Mouse (Mus musculus) forebrain, postnatal 0 days (tissue): ENCODE measurements around the gene Gm15448. TPM values are rescaled to one million over a fixed set of nuclear protein-coding genes. Genes with fewer than 3 reads are reported as not detected.
"Not testable (repeated sequence)": the region's sequence is repeated elsewhere in the genome, so short reads cannot be mapped to it uniquely, and the experiment has no call there.

ENCODE experiments used
- ATAC-seq: fragments of 200-750 bp; cut with Nextera tagmentation; 2 replicates; pipeline ENCODE4 v1.8.0; 2017; ENCODE audit warnings: mild to moderate bottlenecking, moderate library complexity
- DNase-seq: peaks from one replicate; pipeline ENCODE4 v3.0.0-alpha.2; 2015
- H3K27ac ChIP-seq: fragments of 300-500 bp; sonication (generic); 2 replicates; pipeline ENCODE4 v1.5.1; 2014; ENCODE audit warnings: low read depth, mild to moderate bottlenecking, antibody characterized with exemption, low read length, moderate library complexity, mixed read lengths
- H3K27me3 ChIP-seq: fragments of 300-500 bp; sonication (generic); 2 replicates; pipeline ENCODE4 v1.6.1; 2014; ENCODE audit warnings: mild to moderate bottlenecking, low read length, mixed read lengths; ENCODE audit not compliant: insufficient read depth
- H3K36me3 ChIP-seq: fragments of 300-500 bp; sonication (generic); 2 replicates; pipeline ENCODE4 v1.6.1; 2014; ENCODE audit warnings: mild to moderate bottlenecking, moderate library complexity; ENCODE audit not compliant: insufficient read depth
- H3K4me1 ChIP-seq: fragments of 300-500 bp; sonication (generic); 2 replicates; pipeline ENCODE4 v1.6.1; 2014; ENCODE audit warnings: antibody characterized with exemption; ENCODE audit not compliant: insufficient read depth
- H3K4me2 ChIP-seq: fragments of 300-500 bp; sonication (generic); 2 replicates; pipeline ENCODE4 v1.6.1; 2014; ENCODE audit warnings: low read depth, mild to moderate bottlenecking, moderate library complexity
- H3K4me3 ChIP-seq: fragments of 300-500 bp; sonication (generic); 2 replicates; pipeline ENCODE4 v1.5.1; 2014; ENCODE audit warnings: low read depth, low read length, mixed read lengths
- H3K9ac ChIP-seq: fragments of 300-500 bp; sonication (generic); 2 replicates; pipeline ENCODE4 v1.6.1; 2014; ENCODE audit warnings: mild to moderate bottlenecking
- H3K9me3 ChIP-seq: fragments of 300-500 bp; sonication (generic); 2 replicates; pipeline ENCODE4 v1.6.1; 2016; ENCODE audit warnings: low read length
- WGBS: fragments of 180-500 bp; shearing (Covaris S2); extraction: QIAGEN DNeasy Blood & Tissue Kit; methylation state at CpG from one replicate; pipeline ENCODE4 v1.1.7; 2014; 5-methylcytosine and 5-hydroxymethylcytosine counted together
- polyA plus RNA-seq: library from polyadenylated mRNA; unstranded; fragments of >200 nt; fragmentation: Nextera tagmentation; extraction: Ambion mirVana; gene quantifications from 2 replicates; pipeline ENCODE4 v1.2.1, GENCODE M21; 2015
- total RNA-seq: library from RNA; depleted of rRNA; stranded (reverse); fragments of >200 nt; gene quantifications from 2 replicates; pipeline ENCODE4 v1.2.3, GENCODE M21; 2014; rRNA removed

The Gm15448 gene
- total RNA-seq (not detected in 2 replicates), polyA plus RNA-seq (not detected in 2 replicates)

DNA sequence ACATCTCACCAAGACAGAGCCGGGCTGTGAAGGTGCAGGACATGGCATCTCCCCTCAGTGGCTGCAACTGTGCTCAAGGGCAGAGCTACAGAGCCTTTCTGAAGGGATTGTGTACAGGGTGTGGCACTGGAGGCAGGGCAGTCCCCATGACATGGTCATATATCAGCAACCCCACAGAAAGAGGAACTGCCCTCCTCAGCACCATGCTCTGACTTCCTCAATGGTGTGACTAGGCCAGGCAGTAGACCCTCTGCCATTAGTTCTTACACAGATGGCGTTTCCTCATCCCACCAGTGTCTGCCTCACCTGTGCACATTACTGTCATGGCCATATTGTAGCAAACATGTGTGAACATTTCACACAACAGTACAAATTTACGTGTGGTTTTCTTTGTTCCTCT is at the start of gene Gm15448:
Gm15448 (minus strand) TSS at position 89 of the 400 bp plus-strand sequence.
- H3K9ac ChIP-seq, H3K9me3 ChIP-seq, H3K4me1 ChIP-seq, H3K4me2 ChIP-seq, H3K27ac ChIP-seq, ATAC-seq, H3K36me3 ChIP-seq, DNase-seq, H3K4me3 ChIP-seq, H3K27me3 ChIP-seq: not testable (repeated sequence)
- WGBS, result 53% methylated on average over 1 of the region's 3 CpGs

DNA sequence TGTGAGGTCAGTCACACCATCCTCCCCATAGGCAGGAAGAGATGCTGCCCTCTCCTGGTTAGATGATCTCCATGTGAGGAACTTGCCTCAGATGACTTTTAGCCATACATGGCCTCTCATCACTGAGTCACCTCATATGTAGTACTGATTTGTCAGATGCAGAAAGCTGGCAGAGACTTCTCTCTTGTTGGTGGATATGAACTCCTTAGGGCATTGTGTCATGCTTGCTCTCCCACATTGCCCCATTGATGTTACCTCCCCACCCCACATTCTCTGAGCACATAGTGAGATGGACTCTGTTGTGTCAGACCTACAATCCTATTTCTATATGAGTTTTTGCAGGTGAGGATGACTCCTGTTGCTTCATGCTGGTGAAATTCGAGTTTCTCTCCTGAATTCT is 49.5 kb upstream of the Gm15448 start:
- not testable (repeated sequence) for H3K4me1 ChIP-seq, H3K4me3 ChIP-seq, ATAC-seq, H3K27ac ChIP-seq, H3K4me2 ChIP-seq, DNase-seq, H3K9ac ChIP-seq, H3K27me3 ChIP-seq, H3K9me3 ChIP-seq, H3K36me3 ChIP-seq
- WGBS, result no CpG with 5 or more reads among the region's 1 CpGs

DNA sequence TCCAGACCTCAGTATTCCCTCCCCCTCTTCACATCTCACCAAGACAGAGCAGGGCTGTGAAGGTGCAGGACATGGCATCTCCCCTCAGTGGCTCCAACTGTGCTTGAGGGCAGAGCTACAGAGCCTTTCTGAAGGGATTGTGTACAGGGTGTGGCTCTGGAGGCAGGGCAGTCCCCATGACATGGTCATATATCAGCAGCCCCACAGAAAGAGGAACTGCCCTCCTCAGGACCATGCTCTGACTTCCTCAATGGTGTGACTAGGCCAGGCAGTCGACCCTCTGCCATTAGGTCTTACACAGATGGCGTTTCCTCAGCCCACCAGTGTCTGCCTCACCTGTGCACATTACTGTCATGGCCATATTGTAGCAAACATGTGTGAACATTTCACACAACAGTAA is 19.5 kb upstream of the Gm15448 start, which contains the start of gene Pira2:
Pira2 (minus strand) TSS at position 101 of the 400 bp plus-strand sequence.
- WGBS, result no CpG with 5 or more reads among the region's 2 CpGs
- not testable (repeated sequence) for DNase-seq, H3K9ac ChIP-seq, H3K4me3 ChIP-seq, H3K9me3 ChIP-seq, ATAC-seq, H3K27ac ChIP-seq, H3K4me2 ChIP-seq, H3K4me1 ChIP-seq, H3K27me3 ChIP-seq, H3K36me3 ChIP-seq

DNA sequence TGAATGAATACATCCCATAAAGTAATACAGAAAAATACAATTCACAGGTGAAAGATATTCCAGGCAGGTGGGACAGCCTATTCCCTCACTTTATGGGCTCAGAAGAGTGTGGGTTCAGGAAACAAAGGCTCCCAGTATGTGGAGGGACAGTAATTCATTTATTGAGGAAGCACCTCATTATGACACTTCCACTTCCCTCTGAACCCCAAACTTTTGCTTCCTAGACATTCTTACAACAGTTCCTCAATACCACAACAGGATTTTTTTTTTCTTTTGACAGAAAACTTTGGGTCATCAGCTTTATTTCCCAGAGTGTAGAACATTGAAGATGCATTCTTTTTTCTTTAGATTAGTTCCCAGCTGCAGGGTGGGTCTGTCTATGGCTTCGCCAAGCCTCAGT is 12.4 kb upstream of the Gm15448 start:
- not testable (repeated sequence) for DNase-seq, H3K4me3 ChIP-seq, H3K9ac ChIP-seq, H3K4me2 ChIP-seq, H3K36me3 ChIP-seq, H3K27ac ChIP-seq, H3K27me3 ChIP-seq, H3K4me1 ChIP-seq, ATAC-seq, H3K9me3 ChIP-seq
- WGBS, result no CpG with 5 or more reads among the region's 1 CpGs

DNA sequence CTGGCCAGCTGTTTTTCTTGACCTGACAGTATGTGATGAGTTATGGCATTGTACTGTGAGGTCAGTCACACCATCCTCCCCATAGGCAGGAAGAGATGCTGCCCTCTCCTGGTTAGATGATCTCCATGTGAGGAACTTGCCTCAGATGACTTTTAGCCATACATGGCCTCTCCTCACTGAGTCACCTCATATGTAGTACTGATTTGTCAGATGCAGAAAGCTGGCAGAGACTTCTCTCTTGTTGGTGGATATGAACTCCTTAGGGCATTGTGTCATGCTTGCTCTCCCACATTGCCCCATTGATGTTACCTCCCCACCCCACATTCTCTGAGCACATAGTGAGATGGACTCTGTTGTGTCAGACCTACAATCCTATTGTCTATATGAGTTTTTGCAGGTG is 5.1 kb upstream of the Gm15448 start:
- H3K9ac ChIP-seq, DNase-seq, H3K27ac ChIP-seq, ATAC-seq, H3K9me3 ChIP-seq, H3K4me1 ChIP-seq, H3K4me3 ChIP-seq, H3K36me3 ChIP-seq, H3K27me3 ChIP-seq, H3K4me2 ChIP-seq: not testable (repeated sequence)

DNA sequence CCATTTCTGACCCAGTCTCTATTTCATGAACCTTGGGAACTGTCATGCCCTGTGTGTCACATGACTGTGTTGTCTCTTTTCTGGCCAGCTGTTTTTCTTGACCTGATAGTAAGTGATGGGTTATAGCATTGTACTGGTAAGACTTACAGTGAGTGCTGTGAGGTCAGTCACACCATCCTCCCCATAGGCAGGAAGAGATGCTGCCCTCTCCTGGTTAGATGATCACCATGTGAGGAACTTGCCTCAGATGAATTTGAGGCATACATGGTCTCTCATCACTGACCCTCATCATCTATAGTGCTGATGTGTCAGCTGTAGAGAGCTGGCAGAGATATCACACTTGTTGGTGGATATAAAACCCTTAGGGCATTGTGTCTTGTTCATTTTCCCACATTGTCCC is 13.6 kb downstream of the Gm15448 start:
- not testable (repeated sequence) for ATAC-seq, DNase-seq, H3K27me3 ChIP-seq, H3K9ac ChIP-seq, H3K27ac ChIP-seq, H3K36me3 ChIP-seq, H3K4me3 ChIP-seq, H3K4me2 ChIP-seq, H3K4me1 ChIP-seq, H3K9me3 ChIP-seq

DNA sequence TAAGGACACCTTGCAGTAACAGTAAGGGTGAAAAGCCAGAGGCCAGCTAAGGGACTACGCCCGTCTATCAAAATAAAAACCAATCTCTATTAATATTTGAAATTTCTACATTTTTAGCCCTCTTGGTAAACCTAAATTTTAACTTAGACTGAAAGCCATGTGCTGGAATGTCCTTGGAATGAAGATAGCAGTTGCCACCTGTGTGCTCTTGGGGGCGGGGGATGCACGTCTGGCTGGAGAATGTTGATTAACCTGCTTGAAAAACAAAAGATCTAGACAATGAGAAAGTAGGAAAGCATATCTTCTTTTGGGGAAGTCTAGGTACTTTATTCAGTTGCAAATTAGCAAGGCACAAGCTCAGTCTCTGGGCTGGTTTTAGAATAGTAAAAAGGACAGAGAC is 22.6 kb downstream of the Gm15448 start:
- not testable (repeated sequence) for H3K9ac ChIP-seq, ATAC-seq, H3K4me3 ChIP-seq, H3K36me3 ChIP-seq, H3K9me3 ChIP-seq, H3K4me1 ChIP-seq, H3K4me2 ChIP-seq, DNase-seq, H3K27ac ChIP-seq, H3K27me3 ChIP-seq
- 83% methylated on average over 4 of the region's 4 CpGs for WGBS

DNA sequence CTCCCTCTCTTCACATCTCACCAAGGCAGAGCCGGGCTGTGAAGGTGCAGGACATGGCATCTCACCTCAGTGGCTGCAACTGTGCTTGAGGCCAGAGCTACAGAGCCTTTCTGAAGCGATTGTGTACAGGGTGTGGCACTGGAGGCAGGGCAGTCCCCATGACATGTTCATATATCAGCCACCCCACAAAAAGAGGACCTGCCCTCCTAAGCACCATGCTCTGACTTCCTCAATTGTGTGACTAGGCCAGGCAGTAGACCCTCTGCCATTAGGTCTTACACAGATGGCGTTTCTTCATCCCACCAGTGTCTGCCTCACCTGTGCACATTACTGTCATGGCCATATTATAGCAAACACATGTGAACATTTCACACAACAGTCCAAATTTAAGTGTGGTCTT is 25.5 kb downstream of the Gm15448 start:
- not testable (repeated sequence) for H3K27me3 ChIP-seq, H3K4me3 ChIP-seq, H3K27ac ChIP-seq, H3K9me3 ChIP-seq, H3K9ac ChIP-seq, H3K4me1 ChIP-seq, H3K36me3 ChIP-seq, ATAC-seq, DNase-seq, H3K4me2 ChIP-seq
- 68% methylated on average over 3 of the region's 3 CpGs for WGBS

DNA sequence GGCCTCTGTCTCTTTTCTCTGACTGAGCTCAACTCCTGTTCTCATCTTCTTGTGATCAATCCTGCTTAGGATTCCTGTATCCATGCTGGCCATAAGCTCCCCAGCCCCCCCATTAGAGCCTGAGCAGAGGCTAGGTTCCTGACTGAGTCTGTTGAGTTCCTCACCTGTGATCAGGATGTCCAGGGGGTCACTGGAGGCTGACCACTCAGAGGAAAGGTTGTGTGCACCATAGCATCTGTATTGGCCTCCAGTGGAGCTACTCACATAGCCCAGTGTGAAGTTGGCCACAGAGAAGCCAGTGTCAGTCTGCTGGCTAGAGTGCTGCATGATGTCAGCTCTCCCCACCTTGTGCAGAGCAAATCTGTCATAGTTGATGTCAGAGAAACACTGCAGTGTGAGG is 29.2 kb downstream of the Gm15448 start:
- not testable (repeated sequence) for DNase-seq, H3K27me3 ChIP-seq, H3K4me2 ChIP-seq, ATAC-seq, H3K9ac ChIP-seq, H3K4me3 ChIP-seq, H3K4me1 ChIP-seq, H3K9me3 ChIP-seq, H3K27ac ChIP-seq, H3K36me3 ChIP-seq
